Mouse (Mus musculus) bone marrow macrophage, adult 2 months (primary cell): ENCODE data around the gene Il12rb2. TPM values are rescaled to one million over a fixed set of nuclear protein-coding genes. Genes with fewer than 3 reads are reported as not detected.

Experiments
- H3K27ac ChIP-seq: 2 replicates; pipeline ENCODE4 v1.5.1; 2012; ENCODE audit warnings: low read depth, low read length; ENCODE audit not compliant: insufficient read depth
- H3K4me1 ChIP-seq: 2 replicates; pipeline ENCODE4 v1.6.1; 2012; ENCODE audit warnings: low read length; ENCODE audit not compliant: control insufficient read depth, insufficient read depth
- H3K4me3 ChIP-seq: 2 replicates; pipeline ENCODE4 v1.5.1; 2012; ENCODE audit warnings: mild to moderate bottlenecking, low read length, moderate library complexity; ENCODE audit not compliant: insufficient read depth
- CTCF ChIP-seq: IDR thresholded peaks from 2 replicates; pipeline ENCODE4 v1.5.1; 2012; ENCODE audit warnings: low read depth, mild to moderate bottlenecking, low read length, moderate library complexity
- POLR2A ChIP-seq: IDR thresholded peaks from 2 replicates; pipeline ENCODE4 v1.6.1; 2012; ENCODE audit warnings: mild to moderate bottlenecking, low read depth, low read length, borderline replicate concordance
- polyA plus RNA-seq: library from polyadenylated mRNA; stranded (reverse); fragments of >200 nt; gene quantifications from 2 replicates; pipeline ENCODE4 v1.2.4, GENCODE M21; 2012; ENCODE audit not compliant: missing spikeins, insufficient read depth, insufficient read length

Il12rb2 gene
- polyA plus RNA-seq, 1 experiment, result 4.8 TPM

DNA sequence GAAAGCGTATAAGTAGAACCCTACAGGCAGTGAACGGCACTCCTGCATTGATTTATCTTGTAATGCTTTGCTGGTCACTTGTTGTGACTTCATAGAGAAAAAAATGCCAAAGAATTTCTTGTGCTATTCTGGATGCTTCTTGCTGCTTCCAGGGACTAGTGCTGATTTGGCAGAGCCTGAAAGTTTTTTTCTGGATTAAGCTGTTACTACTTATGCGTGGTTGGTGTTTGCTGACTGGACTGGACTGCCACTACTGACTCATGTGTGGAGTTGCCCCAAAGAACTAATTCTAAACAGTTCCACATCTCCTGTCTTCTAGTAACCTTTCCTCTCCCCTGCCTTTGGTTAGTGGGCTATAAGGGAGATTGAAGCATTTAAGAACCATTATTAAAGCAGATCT is 52.2 kb downstream of the Il12rb2 start:
- Histone ChIP-seq H3K4me1 (no peaks in the 10 kb centered on the region; the same call in 1 of the 2 replicates), H3K27ac (no peak overlapping the region), H3K4me3 (no peak overlapping the region)
- TF ChIP-seq CTCF (no peak), POLR2A (no peak)

GRCm38 (mm10) chr6:67318451-67318850 is 57.5 kb downstream of the Il12rb2 start:
- Histone ChIP-seq H3K4me1 (no peaks in the 10 kb centered on the region; the same call in 1 of the 2 replicates), H3K27ac (no peak overlapping the region), H3K4me3 (no peak overlapping the region)
- TF ChIP-seq CTCF (peak; percentile 54; the same call in 1 of the 2 replicates), POLR2A (no peak)

DNA sequence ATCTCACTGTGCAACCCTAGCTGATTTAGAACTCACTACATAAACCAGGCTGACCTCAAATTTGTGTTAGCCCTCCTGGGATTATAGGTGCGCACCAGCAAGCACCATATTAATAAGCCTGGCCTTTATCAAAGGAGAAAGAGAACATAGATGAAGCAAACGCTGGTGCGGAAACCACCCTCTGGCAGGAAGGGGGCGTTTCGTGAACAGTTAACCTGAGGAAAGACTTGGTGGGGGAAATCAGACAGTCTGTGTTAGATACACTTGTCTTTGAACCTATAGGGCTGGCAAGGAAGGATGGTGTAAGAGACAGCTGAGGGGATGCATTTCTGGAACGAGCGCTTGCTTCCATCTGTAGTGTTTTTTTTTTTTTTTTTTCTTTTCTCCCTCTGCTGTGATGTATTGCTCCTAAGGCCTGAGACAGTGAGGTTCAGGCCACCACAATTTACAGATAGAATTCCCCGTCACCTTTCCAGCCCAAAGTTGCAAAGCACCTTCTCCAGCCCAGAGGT is 58.1 kb downstream of the Il12rb2 start:
- Histone ChIP-seq H3K4me3 (no peak overlapping the region), H3K27ac (no peak overlapping the region), H3K4me1 (no peaks in the 10 kb centered on the region)
- no peak for TF ChIP-seq POLR2A
- no peak for TF ChIP-seq CTCF

DNA sequence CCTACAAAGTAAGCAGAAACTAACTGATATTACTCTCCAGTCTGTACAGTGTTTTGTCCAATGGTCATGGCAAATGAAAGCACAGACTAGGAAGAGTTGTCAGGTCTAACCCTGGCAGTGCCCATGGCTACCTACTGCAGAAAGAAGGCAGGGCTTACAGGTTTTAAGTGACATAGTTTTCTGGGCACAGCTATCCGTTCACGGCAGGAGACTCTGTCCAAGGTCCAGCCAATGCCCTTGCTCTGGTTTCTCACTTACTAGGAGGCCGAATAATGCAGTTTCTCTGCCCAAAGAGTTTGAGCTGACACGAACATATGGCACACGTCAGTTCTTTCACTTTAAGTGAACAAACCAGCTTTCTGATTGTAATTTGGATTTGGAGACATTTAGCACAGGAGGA is 58.9 kb downstream of the Il12rb2 start:
- no peaks in the 10 kb centered on the region for H3K4me1 ChIP-seq
- TF ChIP-seq CTCF (no peak), POLR2A (no peak)
- H3K27ac ChIP-seq, result no peak overlapping the region
- H3K4me3 ChIP-seq, result no peak overlapping the region

GRCm38 (mm10) chr6:67314697-67315096 is 61.3 kb downstream of the Il12rb2 start:
- Histone ChIP-seq H3K4me1 (no peaks in the 10 kb centered on the region), H3K27ac (no peak overlapping the region), H3K4me3 (no peak overlapping the region)
- TF ChIP-seq POLR2A (no peak), CTCF (no peak)

GRCm38 (mm10) chr6:67309752-67310151 is 66.2 kb downstream of the Il12rb2 start:
- Histone ChIP-seq H3K4me1 (no peaks in the 10 kb centered on the region), H3K4me3 (no peak overlapping the region), H3K27ac (no peak overlapping the region)
- TF ChIP-seq POLR2A, result no peak
- no peak for TF ChIP-seq CTCF

DNA sequence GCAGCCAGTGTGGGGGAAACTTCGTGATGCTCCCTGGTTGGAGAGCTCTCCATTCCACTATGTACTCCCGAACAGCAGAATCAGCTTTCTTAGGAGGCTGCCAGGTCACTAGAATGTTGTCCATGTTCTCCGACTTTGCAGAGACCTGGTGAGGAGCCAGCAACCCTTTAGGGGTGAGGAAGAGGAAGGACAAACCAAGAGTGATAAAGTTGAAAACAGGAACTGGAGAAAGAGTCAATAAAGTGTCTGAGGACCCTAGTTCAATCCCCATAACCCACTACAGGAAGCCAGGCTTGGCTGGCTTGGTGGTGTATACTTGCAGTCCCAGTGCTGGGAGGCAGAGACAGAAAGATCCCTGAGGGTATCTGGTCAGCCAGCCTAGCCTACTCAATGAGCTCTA is 67.0 kb downstream of the Il12rb2 start:
- TF ChIP-seq POLR2A (no peak), CTCF (no peak)
- Histone ChIP-seq H3K4me3 (no peak overlapping the region), H3K27ac (no peak overlapping the region), H3K4me1 (no peaks in the 10 kb centered on the region)

DNA sequence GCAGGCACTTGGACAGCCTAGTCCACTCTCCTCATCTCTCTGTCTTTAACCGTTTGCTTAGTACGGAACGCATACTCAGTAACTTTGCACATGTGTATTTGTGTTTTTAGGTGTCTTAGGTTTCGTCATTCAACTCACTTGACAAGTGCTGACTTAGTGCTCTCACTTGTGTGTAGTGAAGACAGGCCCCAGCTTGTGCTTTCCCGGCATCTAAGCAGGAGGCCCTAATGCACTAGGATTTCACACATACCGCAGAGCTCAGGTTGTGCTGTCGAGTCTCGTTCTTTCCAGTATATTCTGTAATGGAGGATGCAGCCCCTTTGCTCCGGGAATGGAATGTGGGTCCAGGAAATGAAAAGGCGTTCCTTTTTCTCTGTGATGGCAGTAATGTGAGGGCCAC is 72.8 kb downstream of the Il12rb2 start:
- Histone ChIP-seq H3K27ac (no peak overlapping the region), H3K4me1 (peaks cover 30% of the 10 kb centered on the region), H3K4me3 (no peak overlapping the region)
- TF ChIP-seq POLR2A (no peak), CTCF (no peak)

DNA sequence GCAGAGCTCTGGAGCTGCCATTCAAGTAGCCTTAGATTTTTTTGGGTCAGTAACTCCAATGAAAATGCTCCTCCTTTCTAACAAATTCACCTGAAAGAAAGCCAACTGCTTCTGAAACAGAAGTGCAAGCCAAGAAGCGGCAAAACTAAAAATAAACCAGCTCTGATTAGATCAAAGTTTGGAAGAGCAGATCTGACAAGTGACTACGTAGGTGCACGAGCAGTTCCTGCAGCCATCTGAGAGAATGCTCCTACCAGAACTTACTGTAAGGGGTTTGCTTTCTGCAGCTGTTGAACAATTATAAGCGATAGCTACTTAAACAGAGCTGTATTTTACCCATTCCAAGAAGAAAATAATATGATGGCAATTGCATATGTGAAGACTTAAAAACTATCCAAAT is 73.5 kb downstream of the Il12rb2 start:
- peaks cover 30% of the 10 kb centered on the region for H3K4me1 ChIP-seq
- peak overlapping the region; percentile 50 for H3K27ac ChIP-seq
- TF ChIP-seq CTCF (no peak), POLR2A (no peak)
- H3K4me3 ChIP-seq, result no peak overlapping the region

- Histone ChIP-seq H3K4me1 (peaks cover 30% of the 10 kb centered on the region), H3K27ac (peak overlapping the region; percentile 74), H3K4me3 (no peak overlapping the region)
- TF ChIP-seq CTCF, result no peak
- no peak for TF ChIP-seq POLR2A
These were observed 74.8 kb downstream of the Il12rb2 start for GRCm38 (mm10) chr6:67301230-67301629.
